Mouse (Mus musculus) small intestine, adult 2 months (tissue): ENCODE results near the gene Gm42421. TPM values are rescaled to one million over a fixed set of nuclear protein-coding genes. Genes with fewer than 3 reads are reported as not detected.

Experiments used
- H3K27ac ChIP-seq: fragments of 200-500 bp; 2 replicates; pipeline ENCODE4 v1.5.1; 2012; ENCODE audit warnings: low read depth, low read length, control low read depth, inconsistent platforms; ENCODE audit not compliant: insufficient read depth
- H3K27me3 ChIP-seq: fragments of 200-500 bp; 2 replicates; pipeline ENCODE4 v1.6.1; 2012; ENCODE audit warnings: mild to moderate bottlenecking, moderate library complexity, low read length, inconsistent platforms; ENCODE audit not compliant: control insufficient read depth, insufficient read depth
- H3K36me3 ChIP-seq: fragments of 200-500 bp; 2 replicates; pipeline ENCODE4 v1.6.1; 2012; ENCODE audit warnings: mild to moderate bottlenecking, low read length, control low read depth, inconsistent platforms; ENCODE audit not compliant: control insufficient read depth, insufficient read depth
- H3K4me1 ChIP-seq: fragments of 200-500 bp; 2 replicates; pipeline ENCODE4 v1.6.1; 2012; ENCODE audit warnings: low read length, inconsistent platforms, mixed read lengths; ENCODE audit not compliant: control insufficient read depth, insufficient read depth, insufficient read length
- H3K4me3 ChIP-seq: fragments of 200-500 bp; 2 replicates; pipeline ENCODE4 v1.5.1; 2012; ENCODE audit warnings: low read depth, mild to moderate bottlenecking, control low read depth, inconsistent platforms, low read length, moderate library complexity
- CTCF ChIP-seq: fragments of 200-500 bp; IDR thresholded peaks from 2 replicates; pipeline ENCODE4 v1.5.1; 2012; ENCODE audit warnings: low read depth, mild to moderate bottlenecking, control low read depth, inconsistent platforms, low read length, moderate library complexity, mixed read lengths; ENCODE audit not compliant: insufficient replicate concordance, insufficient read length; ENCODE audit errors: extremely low read depth
- POLR2A ChIP-seq: fragments of 200-500 bp; IDR thresholded peaks from 2 replicates; pipeline ENCODE4 v1.6.1; 2012; ENCODE audit warnings: low read depth, mild to moderate bottlenecking, control low read depth, inconsistent platforms, low read length, moderate library complexity
- WGBS: fragments of 180-500 bp; shearing (Covaris S2); methylation state at CpG from one replicate; pipeline ENCODE4 v1.1.7; 2018; 5-methylcytosine and 5-hydroxymethylcytosine counted together
- polyA plus RNA-seq: library from polyadenylated mRNA; depleted of rRNA; stranded (reverse); fragments of >200 nt; gene quantifications from 2 replicates; pipeline ENCODE4 v1.2.3, GENCODE M21; 2012

Gene Gm42421
- polyA plus RNA-seq, 1 experiment: not detected

DNA sequence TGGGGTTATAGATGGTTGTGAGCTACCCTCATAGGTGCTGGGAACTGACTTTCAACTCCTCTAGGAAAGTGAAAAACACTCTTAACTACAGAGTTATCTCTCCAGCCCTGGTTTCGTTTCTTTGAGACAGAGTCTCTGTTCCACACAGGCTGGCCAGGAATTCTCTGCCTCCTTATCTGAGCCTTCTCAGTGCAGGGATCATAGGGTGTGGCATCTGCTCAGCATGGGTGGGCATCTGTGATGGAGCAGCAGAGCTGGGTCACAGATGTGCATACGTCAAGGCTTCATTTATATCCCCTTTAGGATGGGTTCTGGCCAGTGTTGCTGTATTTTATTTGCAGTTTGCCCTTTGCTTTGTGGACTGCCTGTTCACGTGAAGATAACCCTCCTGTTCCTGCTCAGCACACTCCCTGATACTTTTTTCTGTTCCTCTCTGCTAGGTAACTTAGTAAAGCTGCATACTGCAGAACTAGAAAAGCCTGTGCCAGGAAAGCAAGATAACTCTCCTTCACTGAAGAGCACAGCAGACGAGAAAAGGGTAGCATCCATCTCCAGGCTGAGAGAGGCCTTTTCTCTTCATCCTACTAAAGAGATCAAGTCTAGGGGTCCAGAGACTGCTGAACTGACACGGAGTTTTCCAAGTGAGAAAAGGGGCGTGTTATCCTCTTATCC is 3.1 kb upstream of the Gm42421 start:
- peaks cover 39% of the 10 kb centered on the region for H3K36me3 ChIP-seq
- H3K27me3 ChIP-seq: no peaks in the 10 kb centered on the region
- WGBS: 76% methylated on average over 6 of the region's 6 CpGs
- no peak overlapping the region for H3K4me3 ChIP-seq
- no peaks in the 10 kb centered on the region for H3K4me1 ChIP-seq
- H3K27ac ChIP-seq: no peak overlapping the region
- TF ChIP-seq CTCF (no peak), POLR2A (no peak)

DNA sequence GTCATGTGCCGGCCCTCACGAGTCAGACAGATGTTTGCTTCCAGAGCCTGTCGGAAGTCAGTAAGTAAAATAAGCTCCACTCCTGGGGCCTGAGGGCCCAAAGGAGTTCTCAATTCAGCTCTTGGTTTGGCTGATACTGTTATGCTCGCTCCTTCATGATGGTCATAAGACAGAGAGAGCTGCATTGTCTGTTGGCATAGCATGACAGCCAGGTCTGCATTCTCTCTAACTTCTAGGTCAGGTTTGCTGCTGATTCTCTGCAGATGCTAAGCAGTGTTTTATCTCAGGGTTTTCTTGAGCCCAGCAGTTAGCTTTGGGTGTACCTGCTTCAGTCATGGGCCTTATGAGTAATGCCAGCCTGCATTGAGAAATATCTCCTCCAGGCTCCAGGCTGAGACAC is 1.3 kb downstream of the Gm42421 start:
- 80% methylated on average over 4 of the region's 4 CpGs for WGBS

DNA sequence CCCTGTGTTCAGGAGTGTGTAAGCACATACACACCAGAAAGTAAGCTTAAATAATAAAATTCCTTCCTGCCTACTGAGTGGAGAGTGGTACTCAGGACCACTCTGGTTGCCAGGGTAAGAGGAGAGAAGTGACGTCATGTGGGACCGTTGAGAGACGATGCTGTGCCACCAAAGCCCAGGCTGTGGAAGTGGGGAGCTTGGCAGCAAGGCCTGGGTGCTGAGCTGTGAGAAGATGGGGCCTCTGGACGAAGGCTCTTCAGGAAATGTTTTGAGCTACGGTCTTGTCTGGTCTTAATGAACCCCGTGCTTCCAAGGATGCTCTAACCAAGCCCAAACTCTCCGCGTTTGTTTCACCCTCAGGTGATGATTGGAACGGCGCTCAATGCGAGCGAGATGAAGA is 2.7 kb downstream of the Gm42421 start:
- H3K4me3 ChIP-seq: no peak overlapping the region
- WGBS: 96% methylated on average over 12 of the region's 12 CpGs
- no peak overlapping the region for H3K27ac ChIP-seq
- no peaks in the 10 kb centered on the region for H3K27me3 ChIP-seq
- H3K4me1 ChIP-seq: peaks cover 7% of the 10 kb centered on the region; the same call in 1 of the 2 replicates
- TF ChIP-seq CTCF (no peak), POLR2A (no peak)
- peaks cover 28% of the 10 kb centered on the region for H3K36me3 ChIP-seq

More for the DNA sequence above, 1.3 kb downstream of the Gm42421 start:
- TF ChIP-seq CTCF (no peak), POLR2A (no peak)
- Histone ChIP-seq H3K27ac (no peak overlapping the region), H3K4me1 (peaks cover 7% of the 10 kb centered on the region; the same call in 1 of the 2 replicates), H3K27me3 (no peaks in the 10 kb centered on the region), H3K36me3 (peaks cover 34% of the 10 kb centered on the region), H3K4me3 (no peak overlapping the region)

DNA sequence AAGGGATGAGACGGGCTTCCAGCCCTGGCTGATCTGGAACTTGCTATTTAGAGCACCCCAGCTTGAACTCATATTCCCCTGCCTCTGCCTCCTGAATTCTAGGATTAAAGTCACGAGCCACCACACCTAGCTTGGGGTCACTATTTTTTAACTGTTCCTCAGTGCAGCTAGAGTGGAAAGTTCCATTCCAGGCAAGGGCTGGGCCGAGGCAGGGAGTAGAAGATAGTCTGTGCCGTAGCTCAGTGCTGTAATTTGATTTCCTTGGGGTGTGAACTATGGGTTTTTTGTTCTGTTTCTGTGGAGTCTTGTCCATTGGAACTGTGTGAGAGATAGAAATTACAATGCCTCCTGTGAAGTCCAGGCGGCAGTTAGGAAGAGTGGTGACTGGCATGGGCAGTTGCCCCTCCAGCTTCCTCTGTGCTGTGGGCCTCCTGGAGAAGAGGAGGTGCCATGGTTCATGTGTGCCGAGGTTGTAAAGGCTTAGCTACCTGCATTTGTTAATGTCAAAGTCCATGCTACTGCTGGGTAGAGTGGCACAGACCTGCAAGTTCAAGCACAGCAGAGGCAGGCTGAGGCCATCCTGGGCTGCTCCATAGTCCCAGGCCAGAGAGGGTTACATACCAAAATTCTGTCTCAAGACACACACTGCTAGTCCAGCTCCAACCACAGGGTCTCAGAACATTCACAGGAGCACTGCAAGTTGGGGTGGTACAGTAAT is 4.0 kb downstream of the Gm42421 start:
- peaks cover 23% of the 10 kb centered on the region for H3K36me3 ChIP-seq
- 44% methylated on average over 6 of the region's 6 CpGs for WGBS
- TF ChIP-seq POLR2A (no peak), CTCF (no peak)
- H3K27ac ChIP-seq: no peak overlapping the region
- peaks cover 7% of the 10 kb centered on the region; the same call in 1 of the 2 replicates for H3K4me1 ChIP-seq
- no peaks in the 10 kb centered on the region for H3K27me3 ChIP-seq
- no peak overlapping the region for H3K4me3 ChIP-seq

DNA sequence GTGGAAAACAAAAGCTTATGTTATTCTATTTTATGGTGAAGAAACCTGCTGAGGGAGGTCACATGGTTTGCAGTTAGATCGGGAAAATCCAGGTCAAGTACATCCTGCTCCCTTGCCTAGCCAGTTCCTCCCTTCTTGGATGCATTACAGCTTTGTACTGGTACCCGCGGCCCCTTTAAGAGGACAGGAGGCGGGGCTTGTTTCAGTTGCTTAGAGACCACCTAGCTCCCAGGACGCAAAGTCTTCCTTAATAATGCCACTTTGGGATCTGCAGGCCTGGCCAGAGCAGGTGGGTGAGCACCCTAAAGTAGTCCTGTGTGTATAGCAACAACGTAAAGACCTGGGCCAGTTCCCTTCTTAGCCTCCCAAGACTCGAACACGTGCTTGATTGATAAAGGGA is 4.9 kb downstream of the Gm42421 start, which contains the start of gene Rsph10b:
Gene Rsph10b, plus strand, starts transcription at position 205 of the 400 bp plus-strand sequence.
- no peak within 1 kb of the TSS for H3K27ac ChIP-seq
- peaks cover 7% of the 10 kb centered on the region; the same call in 1 of the 2 replicates for H3K4me1 ChIP-seq
- 36% methylated on average over 8 of the region's 8 CpGs for WGBS
- no peak within 1 kb of the TSS for H3K4me3 ChIP-seq
- H3K27me3 ChIP-seq: no peaks in the 10 kb centered on the region
- TF ChIP-seq POLR2A (no peak), CTCF (no peak)
- peaks cover 23% of the 10 kb centered on the region for H3K36me3 ChIP-seq

DNA sequence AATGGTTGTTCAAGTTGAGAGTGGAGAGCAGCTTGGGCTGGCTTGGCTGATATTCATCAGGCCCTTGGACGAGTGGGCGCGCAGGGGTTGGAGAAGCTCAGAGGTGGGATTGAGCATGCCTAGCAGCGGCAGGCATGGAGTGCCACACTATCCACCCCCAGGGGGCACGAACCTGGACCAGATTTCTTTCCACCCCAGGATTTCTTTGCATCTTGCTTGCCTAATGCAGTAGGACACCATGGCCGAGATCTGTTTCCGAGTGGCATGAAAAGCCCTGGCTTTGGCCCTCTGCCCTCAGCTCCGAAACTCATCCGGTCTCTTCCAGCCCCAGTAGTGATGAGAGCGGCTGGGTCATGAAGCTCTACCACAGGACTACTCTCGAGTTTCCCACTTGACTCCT is 5.4 kb downstream of the Gm42421 start:
- H3K4me3 ChIP-seq: no peak overlapping the region
- WGBS: 94% methylated on average over 11 of the region's 11 CpGs
- peaks cover 19% of the 10 kb centered on the region for H3K36me3 ChIP-seq
- no peak overlapping the region for H3K27ac ChIP-seq
- peaks cover 7% of the 10 kb centered on the region; the same call in 1 of the 2 replicates for H3K4me1 ChIP-seq
- no peak for TF ChIP-seq CTCF
- no peak for TF ChIP-seq POLR2A
- no peaks in the 10 kb centered on the region for H3K27me3 ChIP-seq

DNA sequence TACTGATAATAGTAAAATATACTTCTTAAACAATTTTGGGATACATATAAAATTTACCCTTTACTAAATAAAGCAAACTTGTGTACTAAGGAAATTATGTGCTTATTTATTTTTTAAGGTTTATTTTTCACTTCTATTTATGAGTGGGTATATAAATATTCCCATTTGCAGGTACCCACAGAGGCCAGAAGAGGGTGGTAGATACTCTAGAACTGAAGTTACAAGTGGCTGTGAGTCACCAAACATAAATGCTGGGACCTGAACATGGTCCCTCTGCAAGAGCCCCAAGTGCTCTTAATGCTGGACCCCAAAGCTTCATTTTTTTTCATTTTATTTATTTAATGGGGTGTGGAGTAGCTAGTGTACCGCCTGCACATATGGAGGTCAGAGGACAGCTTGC is 5.9 kb downstream of the Gm42421 start:
- peaks cover 16% of the 10 kb centered on the region for H3K36me3 ChIP-seq
- H3K27me3 ChIP-seq: no peaks in the 10 kb centered on the region
- WGBS: 86% methylated on average over 1 of the region's 1 CpGs
- H3K4me3 ChIP-seq: no peak overlapping the region
- peaks cover 7% of the 10 kb centered on the region; the same call in 1 of the 2 replicates for H3K4me1 ChIP-seq
- no peak overlapping the region for H3K27ac ChIP-seq
- TF ChIP-seq CTCF (no peak), POLR2A (no peak)
